Mouse (Mus musculus) heart, adult 9 months (tissue): Measurements from ENCODE around the gene Lrp11.
"Not testable (repeated sequence)": the region's sequence is repeated elsewhere in the genome, so short reads cannot be mapped to it uniquely, and the experiment has no call there.

Experiments used
- DNase-seq, 2 experiments: peaks; one replicate each; pipeline ENCODE4 v3.0.0; 2022; ENCODE audit warnings: low spot score in 2 of 2

The Lrp11 gene

DNA sequence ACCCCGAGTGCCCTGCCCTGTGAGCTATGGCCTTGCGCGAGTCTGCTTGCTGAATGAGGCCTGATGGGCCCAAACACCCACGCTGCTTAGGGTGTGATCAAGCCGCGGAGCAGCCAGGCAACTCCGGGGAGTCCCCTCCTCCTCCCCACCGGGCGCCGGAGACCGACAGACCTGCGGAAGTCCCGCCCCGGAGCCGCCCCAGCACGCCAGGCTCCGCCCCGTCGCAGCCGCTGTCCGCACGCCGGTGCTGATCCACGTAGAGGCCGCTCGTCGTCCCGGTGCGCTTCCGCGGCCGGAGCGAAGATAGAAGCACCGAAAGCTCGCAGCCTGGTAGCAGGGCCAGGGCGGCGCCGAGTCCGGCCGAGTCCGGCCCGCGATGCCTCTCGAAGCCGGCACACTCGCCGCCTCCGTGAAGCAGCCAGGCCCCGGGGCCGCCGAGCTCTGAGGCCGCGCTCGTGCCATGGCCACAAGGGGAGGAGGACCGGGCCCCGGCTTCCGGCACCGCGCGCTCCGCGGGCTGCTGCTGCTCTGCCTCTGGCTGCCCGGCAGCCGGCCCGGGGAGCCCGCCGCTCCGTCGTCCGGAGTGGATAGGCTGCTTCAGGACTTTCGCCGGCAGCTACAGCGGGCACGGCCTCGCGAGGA lies at the start of gene Lrp11:
Gene Lrp11 (plus strand): TSS at position 209 of the 642 bp plus-strand sequence.
- peak; percentile 83 to 87 for DNase-seq

DNA sequence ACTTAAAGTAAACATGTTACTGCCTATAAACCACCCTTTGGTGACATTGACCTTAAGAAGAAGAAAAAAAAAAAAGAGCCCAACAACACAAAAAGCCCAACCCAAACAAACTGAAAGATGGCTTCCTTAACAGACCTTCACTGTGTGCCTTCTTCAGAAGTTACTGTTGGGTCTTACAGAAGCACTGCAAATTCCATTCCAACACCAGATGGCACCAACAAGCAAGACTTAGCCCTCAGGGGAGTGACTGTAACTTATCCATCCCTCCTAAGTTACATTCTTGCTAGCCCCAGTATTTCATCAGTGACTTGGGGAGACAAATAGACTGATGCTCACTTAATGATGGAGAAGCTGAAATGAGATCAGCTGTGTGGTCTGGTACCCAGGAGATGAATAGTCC lies 11.6 kb upstream of the Lrp11 start:
- no peak for DNase-seq

DNA sequence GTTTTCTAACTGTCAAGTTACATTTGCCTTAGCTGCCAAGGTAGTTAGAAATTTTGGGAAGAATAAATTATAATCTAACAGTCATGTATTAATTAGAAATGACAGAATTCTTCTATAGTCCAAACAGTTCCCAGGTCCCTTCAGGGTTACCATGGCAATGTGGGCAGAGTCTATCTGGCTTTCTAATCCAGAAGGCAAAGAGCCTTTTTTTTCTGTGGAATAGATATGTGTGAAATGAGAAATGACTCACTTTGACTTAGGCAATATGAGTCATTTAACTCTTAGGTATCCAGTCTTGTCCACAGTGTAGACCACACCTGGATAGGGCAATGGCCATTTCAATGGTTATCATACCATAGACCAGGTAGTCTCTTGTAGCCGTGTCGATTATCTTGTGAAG lies 8.2 kb upstream of the Lrp11 start:
- DNase-seq: no peak

DNA sequence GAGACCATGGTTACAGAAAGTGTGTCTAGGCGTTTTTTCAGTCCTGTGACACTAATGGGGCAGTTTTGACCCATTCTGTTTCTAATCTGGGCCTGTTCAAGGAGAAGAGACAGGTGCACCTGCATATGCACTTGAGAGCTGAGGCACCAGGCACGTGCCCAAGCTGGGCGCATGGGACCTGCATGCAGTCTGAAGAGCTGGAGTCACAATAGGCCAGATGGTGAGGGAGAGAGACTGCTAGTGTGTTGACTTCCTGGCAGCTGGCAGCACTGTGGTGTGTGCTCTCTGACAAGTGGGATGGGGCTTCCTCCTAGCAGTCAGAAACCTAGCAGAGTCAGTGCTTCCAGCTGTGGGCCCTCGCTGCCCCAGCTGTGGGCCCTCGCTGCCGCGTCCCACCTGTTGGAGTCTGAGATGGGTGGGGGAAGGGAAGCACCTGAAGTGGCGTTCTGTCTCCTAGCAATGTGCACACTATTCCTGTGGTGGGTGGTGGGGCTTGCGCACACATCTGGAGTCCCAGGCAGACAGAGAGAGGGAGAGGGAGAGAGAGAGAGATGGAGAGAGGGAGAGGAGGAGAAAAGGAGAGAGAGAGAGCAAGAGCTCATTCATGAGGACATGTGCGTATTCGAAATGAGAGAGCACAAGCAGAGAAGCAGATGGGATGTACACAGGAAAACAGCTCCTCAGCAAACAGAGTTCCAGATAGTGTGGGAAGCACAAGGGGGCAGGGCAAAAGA lies 7.3 kb upstream of the Lrp11 start:
- no peak for DNase-seq

DNA sequence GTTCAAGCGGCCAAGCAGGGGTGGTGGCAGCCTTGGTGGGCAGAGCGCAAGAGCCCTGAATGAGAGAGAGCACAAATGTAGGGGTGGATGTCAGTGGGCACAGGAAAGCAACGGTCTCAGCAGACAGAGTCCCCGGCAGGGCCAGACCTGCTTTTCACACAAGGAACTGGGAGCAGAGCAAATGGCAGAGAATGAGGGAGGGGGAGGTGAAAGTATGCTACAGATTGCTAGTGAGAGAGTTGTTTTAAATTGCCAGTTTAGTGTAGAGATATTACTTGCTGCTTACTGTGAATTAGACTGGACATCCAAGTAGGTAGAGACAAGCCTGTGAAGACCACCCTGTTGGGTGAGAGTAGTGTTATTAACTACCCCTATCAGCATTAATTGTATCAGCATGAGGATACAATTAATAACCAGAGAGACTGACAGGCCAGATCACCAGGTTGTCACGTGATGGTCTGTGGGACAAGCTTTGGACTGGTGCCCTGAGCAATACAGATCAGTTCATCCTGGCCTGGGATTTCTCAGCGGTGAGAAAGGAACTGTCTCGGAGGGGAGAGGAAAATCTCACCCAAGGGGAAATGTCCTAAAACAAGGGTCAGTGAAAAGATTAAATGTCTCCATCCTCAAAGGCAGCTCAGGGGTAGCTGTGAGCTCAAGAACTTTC lies 6.6 kb upstream of the Lrp11 start:
- no peak for DNase-seq

DNA sequence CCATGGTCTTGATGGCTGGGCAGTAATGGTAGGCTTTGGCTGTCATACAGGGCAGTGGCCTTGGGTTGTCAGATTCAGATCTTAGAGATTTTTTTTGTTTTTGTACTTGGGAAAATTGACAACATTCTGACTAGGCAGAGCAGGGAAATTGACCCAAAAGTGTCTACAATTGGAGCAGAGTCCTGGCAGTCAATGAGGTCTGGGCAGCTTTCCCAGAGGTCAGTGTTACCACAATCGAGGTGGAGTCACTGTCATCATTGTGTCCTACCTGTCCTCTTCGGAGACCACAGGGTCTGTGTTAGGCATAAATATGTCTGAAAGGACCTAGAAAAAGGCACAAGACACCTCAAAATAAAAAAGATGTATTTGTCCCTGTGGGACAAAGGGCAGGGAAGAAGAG lies 2.8 kb upstream of the Lrp11 start:
- DNase-seq: no peak

DNA sequence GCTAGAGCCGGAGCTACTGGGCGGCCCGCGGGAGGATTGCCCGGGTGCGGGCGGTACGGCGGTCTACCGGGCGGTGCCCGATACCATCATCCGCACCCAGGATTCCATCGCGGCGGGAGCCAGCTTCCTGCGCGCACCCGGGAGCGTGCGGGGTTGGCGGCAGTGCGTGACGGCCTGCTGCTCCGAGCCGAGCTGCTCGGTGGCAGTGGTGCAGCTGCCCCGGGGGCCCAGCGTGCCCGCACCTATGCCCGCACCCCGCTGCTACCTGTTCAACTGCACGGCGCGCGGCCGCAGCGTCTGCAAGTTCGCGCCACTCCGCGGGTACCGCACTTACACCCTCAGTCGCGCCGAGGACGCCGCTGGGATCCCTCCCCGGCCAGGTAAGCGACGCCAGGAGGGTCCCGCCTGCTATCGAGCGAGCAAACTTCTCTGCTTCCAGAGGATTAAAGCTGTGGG lies 662 bp downstream of the Lrp11 start:
- no peak for DNase-seq

DNA sequence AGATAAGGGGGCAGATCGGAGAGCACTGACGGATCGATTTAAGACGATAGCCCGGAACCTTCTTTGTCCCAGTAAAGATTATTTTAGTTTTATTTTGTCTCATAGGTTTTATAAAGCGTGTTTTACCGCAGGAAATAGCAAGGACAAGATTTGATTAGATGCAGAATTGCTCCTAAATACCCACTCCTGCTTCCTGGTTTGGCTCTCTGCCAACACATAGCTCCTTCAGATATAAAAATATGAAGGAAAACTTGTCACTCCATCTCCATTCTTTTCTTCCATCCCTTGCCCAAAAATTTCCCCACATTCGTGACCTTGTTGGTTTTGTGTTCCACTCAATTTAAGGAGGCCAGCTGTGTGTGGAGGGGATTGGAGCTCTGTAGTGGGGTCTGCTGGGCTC lies 1.2 kb downstream of the Lrp11 start:
- no peak for DNase-seq

DNA sequence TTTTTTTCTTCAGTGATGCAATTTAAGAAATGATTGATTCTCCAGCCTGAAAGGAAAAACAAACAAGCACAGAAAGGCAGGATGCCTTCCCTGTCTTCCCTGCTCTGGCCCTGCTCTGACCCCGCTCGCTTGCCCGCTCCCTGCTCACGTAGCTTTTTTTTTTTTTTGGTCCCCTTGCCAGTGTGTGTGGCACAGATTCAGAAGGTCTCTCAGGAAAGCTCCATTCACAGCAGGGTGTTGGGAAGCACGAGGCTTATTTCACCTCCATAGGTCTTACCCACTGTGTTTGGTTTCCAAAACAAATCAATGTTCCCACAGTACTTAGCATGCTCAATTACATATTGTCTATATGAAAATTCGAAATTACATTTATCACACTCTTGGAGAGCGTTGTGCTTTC lies 5.2 kb downstream of the Lrp11 start:
- no peak for DNase-seq

DNA sequence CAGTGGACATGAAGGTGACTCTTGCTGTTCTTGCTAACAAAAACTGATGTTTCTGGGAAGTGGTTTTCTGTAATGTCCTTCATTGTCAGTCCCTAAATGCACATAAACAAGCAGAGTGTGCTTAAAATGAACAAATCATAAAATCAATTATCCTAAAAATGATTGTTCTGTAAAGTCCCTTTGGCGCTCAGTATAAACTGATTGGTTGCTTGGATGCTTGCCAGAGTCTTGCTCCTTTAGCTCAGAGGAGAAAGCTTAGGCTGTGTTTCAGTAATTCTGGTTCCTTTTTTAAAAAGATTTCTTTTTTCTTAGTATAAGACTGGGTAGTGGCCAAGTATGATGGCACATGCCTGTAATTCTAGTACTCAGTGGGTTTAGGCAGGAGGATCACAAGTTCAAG lies 6.7 kb downstream of the Lrp11 start:
- DNase-seq: no peak

DNA sequence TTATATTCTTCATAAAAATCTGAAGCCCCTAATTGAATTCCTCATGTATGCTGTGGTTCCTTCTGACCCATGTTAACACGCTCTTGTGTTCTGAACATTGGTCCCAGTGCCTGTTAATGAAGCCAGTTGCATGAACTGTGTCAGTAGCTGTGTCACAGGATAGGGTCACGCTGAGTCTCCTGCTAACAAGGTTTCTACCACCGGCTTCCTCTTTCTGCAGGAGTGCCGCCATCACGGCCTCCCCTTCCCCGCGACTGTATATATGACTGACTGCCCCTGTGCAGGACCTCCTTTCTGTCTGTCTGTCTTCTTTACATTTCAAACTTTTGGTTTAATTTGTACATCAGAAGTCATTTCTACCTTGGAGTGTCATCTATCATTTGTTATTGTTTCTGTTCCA lies 8.6 kb downstream of the Lrp11 start:
- no peak for DNase-seq

DNA sequence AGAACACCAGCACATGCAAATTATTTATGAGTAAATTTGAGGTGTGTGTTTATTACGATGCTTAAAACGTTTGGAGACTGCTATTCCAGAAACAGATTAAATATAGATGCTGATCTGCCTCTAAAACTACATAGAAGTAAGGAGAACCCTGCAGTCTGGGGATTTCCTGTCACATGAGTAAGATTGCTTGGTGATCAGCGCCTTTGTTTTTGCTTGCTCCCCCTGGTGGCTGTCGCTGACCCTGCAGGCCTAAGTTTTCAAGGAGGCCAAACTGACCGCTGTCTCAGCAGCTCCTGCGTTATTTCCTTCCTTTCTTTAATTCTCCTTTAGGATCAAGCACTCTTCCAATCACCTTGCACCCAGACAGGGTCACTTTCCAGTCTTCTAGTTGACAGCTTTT lies 11.0 kb downstream of the Lrp11 start:
- DNase-seq: peak; percentile 31 to 57

DNA sequence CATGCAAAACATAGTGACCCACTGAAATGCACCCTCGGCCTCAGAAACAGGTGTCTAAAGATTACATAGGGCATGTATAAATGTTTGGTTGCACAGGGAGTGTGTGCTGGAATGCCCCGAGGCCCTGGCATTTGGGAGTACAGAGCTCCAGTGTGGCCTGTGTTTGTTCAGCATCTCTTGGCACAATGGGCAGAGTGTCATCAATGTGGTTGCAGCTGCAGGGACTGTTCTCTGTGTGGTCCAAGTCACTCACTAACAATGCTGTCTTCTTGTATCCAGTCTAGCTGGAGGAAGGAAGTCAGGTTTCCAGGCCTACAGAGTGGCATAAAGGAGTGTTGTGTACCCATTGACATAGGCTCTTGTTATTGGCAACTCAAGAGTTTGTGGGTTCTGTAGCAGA lies 15.6 kb downstream of the Lrp11 start:
- DNase-seq: no peak

DNA sequence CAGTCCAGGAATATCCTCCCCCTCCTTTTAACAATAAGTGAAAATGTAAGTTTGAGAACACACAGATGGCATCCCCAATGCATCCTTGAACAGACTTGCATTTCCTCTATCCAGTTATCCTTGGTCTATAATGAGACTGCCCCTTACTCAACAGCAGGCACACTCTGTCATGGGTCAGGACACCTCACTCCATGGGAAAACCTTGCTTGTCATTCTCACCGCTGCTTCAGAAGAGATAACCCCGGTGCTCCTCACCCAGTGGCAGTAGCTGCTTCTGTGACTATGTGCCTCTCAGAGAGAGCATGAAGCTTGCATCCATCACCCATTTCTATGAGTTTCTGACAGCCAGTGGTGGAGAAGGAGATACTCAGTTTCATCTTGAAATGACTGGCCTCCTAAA lies 16.8 kb downstream of the Lrp11 start:
- no peak for DNase-seq

DNA sequence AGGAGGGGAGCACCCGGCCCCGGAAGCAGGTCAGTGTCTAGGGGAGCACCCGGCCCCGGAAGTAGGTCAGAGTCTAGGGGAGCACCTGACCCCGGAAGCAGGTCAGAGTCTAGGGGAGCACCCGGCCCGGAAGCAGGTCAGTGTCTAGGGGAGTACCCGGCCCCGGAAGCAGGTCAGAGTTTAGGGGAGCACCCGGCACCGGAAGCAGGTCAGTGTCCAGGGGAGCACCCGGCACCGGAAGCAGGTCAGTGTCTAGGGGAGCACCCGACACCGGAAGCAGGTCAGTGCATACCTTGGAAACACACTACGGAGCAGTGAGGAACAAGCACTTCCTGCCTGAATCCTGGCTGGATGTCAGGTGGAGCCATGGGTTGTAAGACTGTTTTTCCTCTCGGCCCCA lies 19.0 kb downstream of the Lrp11 start:
- no peak for DNase-seq

DNA sequence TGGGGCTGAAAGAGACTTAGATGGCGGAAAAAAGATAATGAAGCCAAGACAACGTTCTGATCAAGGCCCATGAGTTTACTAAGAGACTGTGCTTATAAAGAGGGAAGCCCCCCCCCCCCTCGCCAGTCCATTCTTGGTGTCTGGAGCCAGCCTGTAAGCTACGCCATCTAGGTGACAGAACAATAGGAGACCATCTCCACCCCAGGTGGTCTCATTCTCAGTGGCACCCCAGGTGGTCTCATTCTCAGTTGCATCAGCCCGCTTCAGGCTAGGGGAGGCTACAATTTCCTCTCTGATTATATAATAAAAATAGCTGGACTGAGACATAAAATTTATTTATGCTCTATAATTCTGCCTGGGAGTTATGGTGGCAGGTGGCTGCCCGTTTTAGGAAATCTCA lies 22.0 kb downstream of the Lrp11 start:
- DNase-seq: no peak

DNA sequence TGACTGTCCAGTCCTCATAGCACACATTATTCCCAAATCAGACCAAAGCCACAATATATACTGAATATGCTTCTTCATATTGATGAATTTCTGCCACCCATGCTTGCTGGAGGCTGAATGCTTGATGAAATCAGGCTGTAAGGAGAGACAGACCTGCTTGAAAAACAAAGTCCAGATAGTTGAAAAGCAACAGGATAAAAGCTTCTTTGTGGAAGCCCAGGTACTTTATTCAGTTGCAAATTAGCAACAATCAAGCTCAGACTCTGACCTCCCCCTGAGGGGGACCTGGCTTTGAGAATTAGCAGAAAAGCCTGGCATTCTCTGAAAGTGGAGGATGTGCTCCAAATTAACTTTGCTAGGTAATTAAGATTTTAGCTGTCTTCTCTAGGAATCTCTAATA lies 22.6 kb downstream of the Lrp11 start:
- not testable (repeated sequence) for DNase-seq

DNA sequence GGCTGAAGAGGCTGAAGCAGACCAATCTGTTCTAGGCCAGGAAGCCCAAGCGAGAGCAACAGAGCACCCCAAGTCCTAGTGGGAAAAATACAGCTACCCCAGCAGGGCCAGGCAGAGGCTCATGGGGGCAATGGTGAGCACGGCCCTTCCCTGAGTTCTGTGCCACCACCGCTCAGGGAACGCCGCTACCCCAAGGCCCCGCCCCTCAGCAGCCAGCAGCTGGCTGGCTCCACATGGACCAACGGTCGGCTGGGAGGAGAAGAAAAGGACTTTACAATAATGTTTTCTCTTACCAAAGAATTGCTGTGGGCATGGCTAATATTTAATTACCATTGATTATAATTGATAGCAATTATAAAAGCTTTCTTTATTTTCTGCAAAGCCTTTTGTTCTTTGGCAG lies 25.2 kb downstream of the Lrp11 start:
- no peak for DNase-seq

DNA sequence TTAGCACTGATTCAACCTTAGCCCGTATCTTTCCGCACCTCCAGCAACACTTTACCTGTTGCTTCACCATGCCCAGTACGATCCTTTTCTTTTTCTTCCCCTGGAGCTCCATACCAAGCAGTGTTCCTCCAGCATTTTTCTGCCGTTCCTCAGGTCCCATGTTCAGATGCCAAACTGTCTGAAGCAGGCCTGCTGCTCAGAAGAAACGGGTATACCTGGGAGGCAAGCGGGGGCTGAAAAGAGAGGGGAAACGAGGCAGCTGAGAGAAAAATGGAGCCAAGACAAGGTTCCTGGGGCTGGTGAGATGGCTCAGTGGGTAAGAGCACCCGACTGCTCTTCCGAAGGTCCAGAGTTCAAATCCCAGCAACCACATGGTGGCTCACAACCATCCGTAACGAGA lies 27.5 kb downstream of the Lrp11 start:
- not testable (repeated sequence) for DNase-seq

DNA sequence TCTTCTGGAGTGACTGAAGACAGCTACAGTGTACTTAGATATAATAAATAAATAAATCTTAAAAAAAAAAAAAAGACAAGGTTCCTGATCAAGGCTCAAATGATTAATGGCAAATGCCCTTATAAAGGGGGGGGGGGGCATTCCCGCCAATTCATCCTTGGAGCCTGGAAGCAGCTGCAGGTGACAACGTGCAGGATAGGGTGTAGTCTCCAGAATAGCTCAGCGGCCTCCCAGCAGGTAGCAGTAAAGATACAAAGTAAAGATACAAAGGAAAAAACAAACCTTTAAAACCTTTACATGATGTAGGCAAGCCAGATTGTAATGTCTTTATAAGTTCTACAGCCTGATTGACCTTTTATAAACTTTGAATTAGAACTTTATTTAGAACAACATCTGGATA lies 28.0 kb downstream of the Lrp11 start:
- DNase-seq: not testable (repeated sequence)

DNA sequence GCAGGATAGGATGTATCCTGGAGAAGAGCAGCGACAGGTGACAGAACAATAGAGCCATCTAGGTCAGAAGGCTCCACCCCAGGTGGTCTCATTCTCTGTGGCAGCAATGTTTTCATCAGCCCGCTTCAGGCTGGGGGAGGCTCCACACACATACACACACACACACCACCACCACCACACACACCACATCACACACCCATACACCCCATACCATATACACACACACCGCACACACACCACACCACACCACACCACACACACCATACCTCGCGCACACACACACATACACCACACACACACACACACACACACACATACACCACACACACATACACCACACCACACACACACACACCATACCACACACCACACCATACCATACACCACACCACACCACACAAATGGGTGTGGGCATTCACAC lies 30.2 kb downstream of the Lrp11 start:
- DNase-seq: no peak

DNA sequence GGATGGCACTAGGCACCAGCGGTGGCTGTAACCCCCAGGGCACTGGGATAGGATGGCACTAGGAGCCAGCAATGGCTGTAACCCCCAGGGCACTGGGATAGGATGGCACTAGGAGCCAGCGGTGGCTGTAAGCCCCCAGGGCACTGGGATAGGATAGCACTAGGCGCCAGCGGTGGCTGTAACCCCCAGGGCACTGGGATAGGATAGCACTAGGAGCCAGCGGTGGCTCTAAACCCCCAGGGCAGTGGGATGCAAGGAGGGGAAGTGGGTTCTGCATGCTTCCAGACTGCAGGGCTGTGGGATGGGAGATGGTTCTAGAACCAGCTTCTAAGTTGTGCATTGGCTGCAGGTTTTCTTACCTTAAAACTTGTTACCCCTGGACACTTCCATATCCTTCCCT lies 31.1 kb downstream of the Lrp11 start:
- DNase-seq: no peak

DNA sequence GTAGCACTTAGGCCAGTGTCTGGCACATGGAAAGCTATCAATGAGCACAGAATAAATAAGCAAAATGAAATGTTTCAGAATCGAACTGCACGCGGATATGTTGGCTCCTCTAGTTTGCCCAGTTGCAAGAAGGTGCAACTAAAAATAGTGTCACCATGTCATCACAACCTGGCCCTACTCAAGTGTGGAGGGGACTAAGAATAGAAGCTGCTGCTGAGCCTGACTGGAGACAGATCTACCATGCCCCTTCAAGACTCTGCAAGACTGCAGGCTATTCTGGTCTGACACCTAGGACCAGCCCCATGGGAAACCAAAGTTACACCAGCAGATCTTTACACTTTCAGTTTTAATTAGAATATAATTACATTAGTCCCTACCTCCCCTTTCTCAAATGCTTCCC lies 32.8 kb downstream of the Lrp11 start:
- DNase-seq: peak; percentile 34 to 35
